Mouse (Mus musculus) Patski (cell line): ENCODE results near the gene Fam163a. TPM values are rescaled to one million over a fixed set of nuclear protein-coding genes. Genes with fewer than 3 reads are reported as not detected.

Source experiments
- ATAC-seq: fragments of 100-300 bp; one replicate; pipeline ENCODE4 v1.8.0; 2021
- CTCF ChIA-PET: fragments of 350-600 bp; sonication (Branson Sonifier 250); formaldehyde crosslinking; loops from one replicate; lab custom pipeline; 2022; ENCODE audit warnings: inconsistent platforms; lab: Charles Lee
- POLR2A ChIA-PET: fragments of 350-600 bp; sonication (Branson Sonifier 250); formaldehyde crosslinking; loops from one replicate; lab custom pipeline; 2022; ENCODE audit warnings: antibody characterized with exemption, inconsistent platforms; lab: Charles Lee
- DNase-seq: peaks from one replicate; pipeline ENCODE4 v3.0.0-alpha.2; 2011; ENCODE audit warnings: low read depth, low spot score
- H3K27me3 ChIP-seq: fragments of 371-371 bp; one replicate; pipeline ENCODE4 v1.5.1; 2021
- CTCF ChIP-seq: fragments of 100-300 bp; IDR thresholded peaks from one replicate; pipeline ENCODE4 v1.5.1; 2021
- in situ Hi-C: fragments of 300-500 bp; cut with MboI; formaldehyde crosslinking; loops from 3 replicates; pipeline ENCODE4 v1.11.1; 2018; ENCODE audit warnings: low pct_unique_long_range_greater_than_20kb, mixed read lengths
- polyA plus RNA-seq: library from polyadenylated mRNA; unstranded; gene quantifications from one replicate; pipeline ENCODE4 v1.2.3, GENCODE M21; 2021

The Fam163a gene
- polyA plus RNA-seq, 1 experiment from 2014 or later, result not detected

GRCm38 (mm10) chr1:156035269-156035929 is 169.4 kb downstream of the Fam163a start, which contains the start of gene Tor1aip2:
Gene Tor1aip2, plus strand, starts transcription at chr1:156035403.
- ATAC-seq (peak; percentile 48), DNase-seq (no peak)
- ChIA-PET POLR2A (interaction anchor here (0.6 to 1.0 kb wide), 5 partner anchors 10 to 1885 kb away, joined by 3 to 5 read pairs (median 3); no protein-coding TSS in a partner anchor), CTCF (interaction anchor here (1.4 to 2.5 kb wide), 2 partner anchors 10 to 12 kb away, joined by 3 to 9 read pairs; no protein-coding TSS in a partner anchor)
- in situ Hi-C loops, result no loop called here
- no peaks in the 10 kb centered on the region for H3K27me3 ChIP-seq
- no peak for TF ChIP-seq CTCF

GRCm38 (mm10) chr1:156034661-156035060 is 170.2 kb downstream of the Fam163a start:
- TF ChIP-seq CTCF, result no peak
- ATAC-seq, result no peak

GRCm38 (mm10) chr1:156033921-156034320 is 170.9 kb downstream of the Fam163a start:
- in situ Hi-C loops, result no loop called here
- DNase-seq (no peak), ATAC-seq (no peak)
- no peaks in the 10 kb centered on the region for H3K27me3 ChIP-seq
- ChIA-PET CTCF (interaction anchor here (2.5 kb wide), 1 partner anchor 11 kb away, joined by 9 read pairs; no protein-coding TSS in a partner anchor), POLR2A (interaction anchor here (0.6 kb wide), 1 partner anchor 633 kb away, joined by 4 read pairs; no protein-coding TSS in a partner anchor)
- TF ChIP-seq CTCF, result no peak

More at GRCm38 (mm10) chr1:156034661-156035060, 170.2 kb downstream of the Fam163a start:
- CTCF ChIA-PET, result interaction anchor here (2.5 kb wide), 1 partner anchor 12 kb away, joined by 9 read pairs; no protein-coding TSS in a partner anchor
- POLR2A ChIA-PET, result interaction anchor here (0.6 to 1.0 kb wide), 4 partner anchors 9 to 1884 kb away, joined by 3 read pairs; no protein-coding TSS in a partner anchor
- no peaks in the 10 kb centered on the region for H3K27me3 ChIP-seq
- no peak for DNase-seq
- in situ Hi-C loops, result no loop called here

- POLR2A ChIA-PET, result no interaction called here
- H3K27me3 ChIP-seq, result no peaks in the 10 kb centered on the region
- in situ Hi-C loops, result no loop called here
- DNase-seq (no peak), ATAC-seq (no peak)
- TF ChIP-seq CTCF, result no peak
- CTCF ChIA-PET, result interaction anchor here (1.2 to 1.3 kb wide), 2 partner anchors 12 to 13 kb away, joined by 3 read pairs; no protein-coding TSS in a partner anchor
These were observed 176.4 kb downstream of the Fam163a start for GRCm38 (mm10) chr1:156028340-156028975.

- CTCF ChIA-PET, result interaction anchor here (1.3 kb wide), 1 partner anchor 11 kb away, joined by 3 read pairs; no protein-coding TSS in a partner anchor
These were observed 177.0 kb downstream of the Fam163a start for GRCm38 (mm10) chr1:156027849-156028248.

More at GRCm38 (mm10) chr1:156027849-156028248, 177.0 kb downstream of the Fam163a start:
- in situ Hi-C loops, result no loop called here
- POLR2A ChIA-PET, result no interaction called here
- no peak for DNase-seq
- H3K27me3 ChIP-seq, result no peaks in the 10 kb centered on the region
- no peak for TF ChIP-seq CTCF
- no peak for ATAC-seq

Other genes with a start within 250 kb of the Fam163a start
- gene Cep350, start 231.8 kb downstream of the Fam163a start, polyA plus RNA-seq, result 13.3 TPM
- gene Tor1aip2, start 169.6 kb downstream of the Fam163a start, polyA plus RNA-seq, result 111 TPM
- 75.4 TPM for gene Tor1aip1, start 168.5 kb downstream of the Fam163a start, polyA plus RNA-seq
- 0.18 TPM for gene Tdrd5, start 98.6 kb upstream of the Fam163a start, polyA plus RNA-seq
- gene Nphs2, start 105.7 kb upstream of the Fam163a start, polyA plus RNA-seq, result not detected
- 567 TPM for gene Gm2000, start 161.0 kb upstream of the Fam163a start, polyA plus RNA-seq
- gene Axdnd1, start 216.1 kb upstream of the Fam163a start, polyA plus RNA-seq, result 0.19 TPM